In the genomic region with DNA sequence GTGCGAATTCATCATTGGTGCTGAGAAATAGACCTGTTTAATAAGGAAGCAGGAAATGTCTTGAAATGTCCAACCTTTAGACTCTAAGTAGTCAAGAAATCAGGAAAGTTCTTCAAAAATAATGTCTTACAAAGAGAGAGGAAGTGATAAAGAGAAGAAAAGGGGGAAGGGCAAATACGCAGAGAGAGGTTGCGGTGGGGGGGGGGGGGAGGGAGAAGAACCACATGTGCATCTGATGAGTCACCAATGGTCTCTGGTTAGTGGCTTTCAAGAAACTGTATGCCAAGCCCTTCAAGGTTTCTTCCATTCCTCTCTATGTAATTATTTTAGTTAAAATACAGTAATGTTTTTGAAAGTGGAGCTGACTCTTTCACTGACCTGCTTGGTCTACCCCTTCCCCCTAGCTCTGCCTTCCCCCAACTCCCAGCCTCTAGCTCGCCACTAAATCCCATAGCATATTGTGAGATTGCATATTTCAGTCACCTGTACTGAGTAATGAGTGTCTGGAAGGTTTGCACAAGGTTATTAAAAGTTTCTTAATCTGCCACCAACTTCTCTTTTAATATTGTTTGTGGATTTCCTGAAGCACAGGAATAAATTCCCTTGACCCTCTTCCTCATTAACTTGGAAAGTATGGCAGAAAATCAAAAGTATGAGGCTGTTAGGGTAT, we compare ENCODE assay signal across 29 mouse cellular contexts.
A peak's percentile ranks its signal among the peaks of the same experiment; 100 is the strongest.
DNase-seq lines count a peak whose midpoint lies in the region; ATAC-seq and TF ChIP-seq lines count a peak whose summit lies in the region.
"Had no signal": no experiment of that assay in that cellular context is flagged by ENCODE, and none has a peak within 500 bp of the region (broad histone marks: within the 10 kb centered on the region; RNA-seq: fewer than 3 reads in every experiment).

No protein-coding gene starts in this region.

- no peak for TF ChIP-seq POLR2A in ES-Bruce4 (IDR thresholded peaks at IDR 0.05; ENCODE audit: insufficient read depth, low read length)

- ATAC-seq in hematopoietic stem cell, adult 5-6 weeks (replicated peaks in 1 of 2; ENCODE audit: insufficient read depth in 1 of 2, low FRiP score in 2 of 2, low TSS enrichment in 1 of 2, low read depth in 1 of 2, poor library complexity in 2 of 2, severe bottlenecking in 2 of 2): peak; percentile 47 to 75
- 0 out of 2 replicates have a peak, but pooled peaks have one; percentile 42 for ATAC-seq in monocyte, adult 5-6 weeks (replicated peaks; ENCODE audit: insufficient number of reproducible peaks, low FRiP score, low TSS enrichment, poor library complexity, severe bottlenecking)
- ATAC-seq in liver, embryonic 12.5 days: no peak
- ATAC-seq: forebrain, embryonic 15.5 days had no signal

- H3K9me3 ChIP-seq in ES-Bruce4 (replicated peaks; ENCODE audit: control insufficient read depth, insufficient read depth, low read length, poor library complexity, severe bottlenecking): no peaks in the 10 kb centered on the region
- no peaks in the 10 kb centered on the region for H3K9me3 ChIP-seq in liver, embryonic 12.5 days (replicated peaks)
- H3K9me3 ChIP-seq: embryonic facial prominence, embryonic 12.5 days; forebrain, embryonic 10.5 days; forebrain, embryonic 15.5 days; heart, embryonic 10.5 days; heart, embryonic 15.5 days; hindbrain, embryonic 13.5 days; limb, embryonic 10.5 days; limb, embryonic 15.5 days had no signal

- H3K27me3 ChIP-seq in ES-Bruce4 (ENCODE audit: control insufficient read depth, insufficient read depth, low read length, poor library complexity, severe bottlenecking): no peaks in the 10 kb centered on the region
- H3K27me3 ChIP-seq in liver, embryonic 12.5 days (replicated peaks): no peaks in the 10 kb centered on the region
- H3K27me3 ChIP-seq: embryonic facial prominence, embryonic 12.5 days; forebrain, embryonic 15.5 days; heart, embryonic 15.5 days; hindbrain, embryonic 13.5 days; limb, embryonic 15.5 days had no signal

- no peaks in the 10 kb centered on the region for H3K36me3 ChIP-seq in ES-Bruce4 (ENCODE audit: control insufficient read depth, insufficient read depth, low read length, poor library complexity, severe bottlenecking)
- no peaks in the 10 kb centered on the region for H3K36me3 ChIP-seq in liver, embryonic 12.5 days
- H3K36me3 ChIP-seq: embryonic facial prominence, embryonic 12.5 days; forebrain, embryonic 10.5 days; forebrain, embryonic 15.5 days; heart, embryonic 10.5 days; heart, embryonic 15.5 days; hindbrain, embryonic 13.5 days; limb, embryonic 10.5 days; limb, embryonic 15.5 days had no signal

- TF ChIP-seq EP300 in ES-Bruce4 (IDR thresholded peaks at IDR 0.05; ENCODE audit: insufficient read depth, low read depth, low read length): no peak

- peaks cover 14% of the 10 kb centered on the region for H3K4me1 ChIP-seq in ES-Bruce4 (ENCODE audit: control insufficient read depth, insufficient read depth, low read length)
- 0 out of 2 replicates have a peak, but pooled peaks cover 3% of the 10 kb centered on the region for H3K4me1 ChIP-seq in liver, embryonic 12.5 days
- H3K4me1 ChIP-seq: heart, embryonic 10.5 days; heart, embryonic 15.5 days; limb, embryonic 10.5 days had no signal

- peak overlapping the region; percentile 49; the same call in 1 of the 2 replicates for H3K27ac ChIP-seq in ES-Bruce4 (ENCODE audit: insufficient read depth, low read length)
- no peak overlapping the region for H3K27ac ChIP-seq in liver, embryonic 12.5 days
- H3K27ac ChIP-seq: embryonic facial prominence, embryonic 12.5 days; forebrain, embryonic 10.5 days; forebrain, embryonic 15.5 days; heart, embryonic 10.5 days; heart, embryonic 15.5 days; hindbrain, embryonic 13.5 days; limb, embryonic 10.5 days; limb, embryonic 15.5 days; liver, embryonic 14.5 days had no signal

- H3K9ac ChIP-seq in ES-Bruce4 (ENCODE audit: low read depth, poor library complexity, severe bottlenecking): no peak overlapping the region
- H3K9ac ChIP-seq in liver, embryonic 12.5 days: no peak overlapping the region
- H3K9ac ChIP-seq: embryonic facial prominence, embryonic 12.5 days; forebrain, embryonic 15.5 days; heart, embryonic 15.5 days; hindbrain, embryonic 13.5 days; limb, embryonic 15.5 days; liver, embryonic 14.5 days had no signal

- no peak for TF ChIP-seq CTCF in ES-Bruce4 (IDR thresholded peaks at IDR 0.05; ENCODE audit: low read depth, low read length)

- peak; percentile 40 for DNase-seq in CD4-positive helper T cell, adult 2 months (ENCODE audit: low read depth, low spot score)
- DNase-seq in right cerebral cortex, postnatal 10 days (ENCODE audit: low spot score in 2 of 2): no peak
- DNase-seq in gastrocnemius, adult 8-10 months (ENCODE audit: low spot score in 2 of 2): no peak
- DNase-seq: adrenal gland, adult 8-10 months; cerebellum, adult 8-10 months; cerebellum, postnatal 25 days; gastrocnemius, postnatal 14 days; heart, adult 11 months; kidney, adult 2 months; kidney, postnatal 10 days; layer of hippocampus, adult 9-11 months; lung, adult 2 months; lung, postnatal 10 days; right cerebral cortex, postnatal 25 days; thymus, postnatal 36 days had no signal

- H3K4me3 ChIP-seq in ES-Bruce4 (ENCODE audit: low read depth, low read length): no peak overlapping the region
- H3K4me3 ChIP-seq in liver, embryonic 12.5 days: no peak overlapping the region
- H3K4me3 ChIP-seq: embryonic facial prominence, embryonic 12.5 days; forebrain, embryonic 10.5 days; forebrain, embryonic 15.5 days; heart, embryonic 10.5 days; heart, embryonic 15.5 days; hindbrain, embryonic 13.5 days; limb, embryonic 10.5 days; limb, embryonic 15.5 days had no signal

- H3K4me2 ChIP-seq in liver, embryonic 12.5 days: no peak overlapping the region
- H3K4me2 ChIP-seq: embryonic facial prominence, embryonic 12.5 days; forebrain, embryonic 15.5 days; heart, embryonic 15.5 days; hindbrain, embryonic 13.5 days; limb, embryonic 15.5 days; midbrain, embryonic 11.5 days had no signal

- 40% methylated on average over 4 of the region's 4 CpGs for WGBS in liver, embryonic 12.5 days (ENCODE audit: insufficient replicate concordance)
